Comparison of ENCODE assay signal across 10 mouse cellular contexts in the genomic region with DNA sequence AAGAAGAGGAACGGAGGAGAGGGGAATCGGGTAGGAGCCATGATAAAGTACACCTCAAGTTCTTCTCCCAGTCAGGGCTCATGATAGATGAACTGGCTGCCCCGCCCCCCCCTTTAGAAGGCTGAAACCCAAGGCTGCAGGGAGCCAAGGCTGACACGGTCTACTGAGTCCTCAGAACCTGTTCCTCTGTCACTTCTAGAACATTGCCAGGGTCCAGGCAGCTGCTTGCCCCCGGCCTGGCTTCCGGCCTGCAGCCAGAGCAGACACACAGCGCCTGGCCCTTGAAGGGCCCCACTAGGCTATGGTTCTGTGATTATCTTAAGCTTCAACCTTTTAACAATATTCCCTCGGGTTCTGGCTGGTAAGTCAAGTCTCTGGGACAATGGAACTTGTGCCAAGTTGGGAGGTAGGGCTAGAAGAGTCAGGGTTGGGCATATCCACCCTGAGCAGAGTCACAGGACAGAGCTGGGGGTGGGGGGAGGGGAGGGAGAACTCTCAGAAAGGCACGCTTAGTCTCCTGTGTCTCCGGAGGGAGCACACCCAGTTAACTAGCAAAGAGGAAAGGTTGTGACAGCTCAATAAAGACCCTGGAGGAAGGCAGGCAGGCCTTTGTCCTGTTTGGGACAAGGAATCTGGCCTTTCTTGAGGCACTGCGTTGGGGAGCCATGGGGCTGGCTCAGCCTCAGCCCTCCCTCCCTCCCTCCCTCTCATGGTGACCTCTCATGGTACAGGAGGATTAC. TPM values are rescaled to one million over a fixed set of nuclear protein-coding genes. Genes with fewer than 3 reads are reported as not detected.
A peak's percentile ranks its signal among the peaks of the same experiment; 100 is the strongest.
DNase-seq lines count a peak whose midpoint lies in the region; ATAC-seq lines count a peak whose summit lies in the region.
"Had no signal": no experiment of that assay in that cellular context is flagged by ENCODE, and none has a peak within 500 bp of the region (broad histone marks: within the 10 kb centered on the region; RNA-seq: fewer than 3 reads in every experiment).

No protein-coding gene starts in this region.

- H3K4me3 ChIP-seq in midbrain, embryonic 12.5 days: no peak overlapping the region
- no peak overlapping the region for H3K4me3 ChIP-seq in midbrain, embryonic 16.5 days (ENCODE audit: low read depth, low read length)
- H3K4me3 ChIP-seq in kidney, embryonic 15.5 days (replicated peaks): no peak overlapping the region
- H3K4me3 ChIP-seq in stomach, embryonic 16.5 days (replicated peaks; ENCODE audit: low read length): no peak overlapping the region
- H3K4me3 ChIP-seq: neural tube, embryonic 12.5 days had no signal

- H3K4me1 ChIP-seq in midbrain, embryonic 12.5 days: peaks cover 17% of the 10 kb centered on the region; the same call in 1 of the 2 replicates
- 0 out of 2 replicates have a peak, but pooled peaks cover 4% of the 10 kb centered on the region for H3K4me1 ChIP-seq in midbrain, embryonic 16.5 days (ENCODE audit: control insufficient read depth, insufficient read depth, low read length)
- H3K4me1 ChIP-seq in kidney, embryonic 15.5 days: peaks cover 43% of the 10 kb centered on the region
- H3K4me1 ChIP-seq in stomach, embryonic 16.5 days (ENCODE audit: control insufficient read depth, insufficient read depth, low read length): peaks cover 30% of the 10 kb centered on the region

- H3K27ac ChIP-seq in midbrain, embryonic 12.5 days (replicated peaks): no peak overlapping the region
- no peak overlapping the region for H3K27ac ChIP-seq in midbrain, embryonic 16.5 days (ENCODE audit: low read length)
- peak overlapping the region; percentile 84 for H3K27ac ChIP-seq in kidney, embryonic 15.5 days
- H3K27ac ChIP-seq in stomach, embryonic 16.5 days (ENCODE audit: low read length): peak overlapping the region; percentile 75
- H3K27ac ChIP-seq: neural tube, embryonic 12.5 days had no signal

- no peak overlapping the region for H3K4me2 ChIP-seq in midbrain, embryonic 12.5 days (replicated peaks)
- no peak overlapping the region for H3K4me2 ChIP-seq in midbrain, embryonic 16.5 days (ENCODE audit: low read length)
- H3K4me2 ChIP-seq in kidney, embryonic 15.5 days: no peak overlapping the region
- H3K4me2 ChIP-seq in stomach, embryonic 16.5 days (ENCODE audit: low read depth, low read length): no peak overlapping the region
- H3K4me2 ChIP-seq: lung, embryonic 14.5 days; neural tube, embryonic 12.5 days had no signal

- H3K9me3 ChIP-seq in midbrain, embryonic 12.5 days: no peaks in the 10 kb centered on the region
- no peaks in the 10 kb centered on the region for H3K9me3 ChIP-seq in midbrain, embryonic 16.5 days (replicated peaks; ENCODE audit: control insufficient read depth, low read length, poor library complexity, severe bottlenecking)
- H3K9me3 ChIP-seq in kidney, embryonic 15.5 days (replicated peaks): no peaks in the 10 kb centered on the region
- no peaks in the 10 kb centered on the region for H3K9me3 ChIP-seq in stomach, embryonic 16.5 days (replicated peaks; ENCODE audit: control insufficient read depth, low read length)
- H3K9me3 ChIP-seq: neural tube, embryonic 12.5 days had no signal

- DNase-seq in adrenal gland, adult 2 months: peak; percentile 66
- no peak for DNase-seq in adrenal gland, postnatal 4 days (ENCODE audit: low spot score in 2 of 2)
- DNase-seq in frontal cortex, postnatal 14 days (ENCODE audit: low spot score in 2 of 2): no peak
- no peak for DNase-seq in layer of hippocampus, adult 11-12 months (ENCODE audit: low spot score)
- DNase-seq: lung, embryonic 14.5 days had no signal

- H3K36me3 ChIP-seq in midbrain, embryonic 12.5 days: no peaks in the 10 kb centered on the region
- no peaks in the 10 kb centered on the region for H3K36me3 ChIP-seq in midbrain, embryonic 16.5 days (ENCODE audit: control insufficient read depth, insufficient read depth, low read length)
- H3K36me3 ChIP-seq in kidney, embryonic 15.5 days: no peaks in the 10 kb centered on the region
- H3K36me3 ChIP-seq in stomach, embryonic 16.5 days (ENCODE audit: control insufficient read depth, insufficient read depth, low read length): no peaks in the 10 kb centered on the region
- H3K36me3 ChIP-seq: neural tube, embryonic 12.5 days had no signal

- 32% methylated on average over 11 of the region's 11 CpGs for WGBS in midbrain, embryonic 12.5 days
- WGBS in midbrain, embryonic 16.5 days: 27% methylated on average over 11 of the region's 11 CpGs
- 25% methylated on average over 11 of the region's 11 CpGs for WGBS in kidney, embryonic 15.5 days
- 36% methylated on average over 11 of the region's 11 CpGs for WGBS in stomach, embryonic 16.5 days

- H3K27me3 ChIP-seq in midbrain, embryonic 12.5 days: peaks cover 27% of the 10 kb centered on the region; the same call in 1 of the 2 replicates
- no peaks in the 10 kb centered on the region; the same call in 1 of the 2 replicates for H3K27me3 ChIP-seq in midbrain, embryonic 16.5 days (ENCODE audit: control insufficient read depth, insufficient read depth, low read depth, low read length)
- H3K27me3 ChIP-seq in kidney, embryonic 15.5 days: no peaks in the 10 kb centered on the region
- H3K27me3 ChIP-seq in stomach, embryonic 16.5 days (ENCODE audit: control insufficient read depth, insufficient read depth, low read length): no peaks in the 10 kb centered on the region
- H3K27me3 ChIP-seq: neural tube, embryonic 12.5 days had no signal

- peak; percentile 54; the same call in 1 of the 2 replicates for ATAC-seq in midbrain, embryonic 12.5 days (ENCODE audit: low FRiP score, low read depth)
- no peak for ATAC-seq in midbrain, embryonic 16.5 days
- peak; percentile 60 for ATAC-seq in kidney, embryonic 15.5 days (replicated peaks; ENCODE audit: low FRiP score)
- peak; percentile 20; the same call in 1 of the 2 replicates for ATAC-seq in stomach, embryonic 16.5 days (ENCODE audit: insufficient read depth, low FRiP score)

- H3K9ac ChIP-seq in midbrain, embryonic 12.5 days (replicated peaks): no peak overlapping the region
- no peak overlapping the region for H3K9ac ChIP-seq in midbrain, embryonic 16.5 days (ENCODE audit: low read depth, low read length)
- H3K9ac ChIP-seq in kidney, embryonic 15.5 days: no peak overlapping the region
- H3K9ac ChIP-seq in stomach, embryonic 16.5 days (ENCODE audit: low read length): no peak overlapping the region
- H3K9ac ChIP-seq: lung, embryonic 14.5 days; neural tube, embryonic 12.5 days had no signal

RNA-seq across cellular contexts. Expression of a gene that starts 57.6 kb away (rescaled TPM):
- total RNA-seq in adrenal gland, adult 2 months (2021): under 1 TPM; 0.37 to 0.62 TPM
- polyA plus RNA-seq in adrenal gland, adult 2 months (2012; rRNA removed): 0.73 and 1.5 TPM in 2 replicates
- 1 to 10 TPM; 1.5 to 1.7 TPM for total RNA-seq in adrenal gland, postnatal 4 days (2021)
- 7.8 and 9.8 TPM in 2 replicates for polyA plus RNA-seq in midbrain, embryonic 12.5 days (2016; fragmentation: Nextera tagmentation; extraction: Ambion mirVana)
- 39.7 and 44.7 TPM in 2 replicates for polyA plus RNA-seq in midbrain, embryonic 16.5 days (2015; fragmentation: Nextera tagmentation; extraction: Ambion mirVana)
- 0.28 and 0.30 TPM in 2 replicates for polyA plus RNA-seq in kidney, embryonic 15.5 days (2015; fragmentation: Nextera tagmentation; extraction: Ambion mirVana)
- 0.82 and 1.1 TPM in 2 replicates for polyA plus RNA-seq in stomach, embryonic 16.5 days (2015; fragmentation: Nextera tagmentation; extraction: Ambion mirVana)
- polyA plus RNA-seq: lung, embryonic 14.5 days had no signal

Comparison
In these comparisons a context has a peak if more than half of its experiments do, and no peak if none do; other contexts are left out.
1. H3K27ac ChIP-seq: peak in kidney, embryonic 15.5 days (single experiment) and stomach, embryonic 16.5 days (single experiment); none in midbrain, embryonic 12.5 days (single experiment) and midbrain, embryonic 16.5 days (single experiment).